Comparison of ENCODE assay signal across 18 mouse cellular contexts in the genomic region with DNA sequence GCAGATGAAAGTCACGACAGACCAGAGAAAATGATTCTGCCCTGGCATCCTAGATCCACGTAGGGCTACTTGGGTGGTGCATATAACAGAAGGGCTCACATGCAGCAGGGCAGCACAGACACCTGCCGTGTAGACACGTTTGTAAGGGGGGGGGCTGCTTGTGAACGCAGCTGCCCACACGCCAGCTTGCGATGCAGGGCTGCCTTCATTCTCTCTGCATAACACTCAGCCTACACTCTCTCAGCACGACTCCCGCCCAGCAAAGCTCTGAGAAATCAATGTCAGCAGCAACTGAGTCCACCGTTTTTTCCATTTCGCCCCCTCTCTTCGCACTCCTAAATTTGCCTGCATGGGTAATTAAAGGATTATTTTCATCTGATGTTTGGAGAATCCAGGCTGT. TPM values are rescaled to one million over a fixed set of nuclear protein-coding genes. Genes with fewer than 3 reads are reported as not detected.
DNase-seq lines count a peak whose midpoint lies in the region; ATAC-seq and TF ChIP-seq lines count a peak whose summit lies in the region.
"Had no signal": no experiment of that assay in that cellular context is flagged by ENCODE, and none has a peak within 500 bp of the region (broad histone marks: within the 10 kb centered on the region; RNA-seq: fewer than 3 reads in every experiment).

No protein-coding gene starts in this region.

- no peaks in the 10 kb centered on the region for H3K27me3 ChIP-seq in forebrain, embryonic 16.5 days (replicated peaks; ENCODE audit: control insufficient read depth, insufficient read depth, low read length)
- 0 out of 2 replicates have a peak, but pooled peaks cover 3% of the 10 kb centered on the region for H3K27me3 ChIP-seq in forebrain, embryonic 12.5 days
- no peaks in the 10 kb centered on the region for H3K27me3 ChIP-seq in kidney, embryonic 14.5 days (ENCODE audit: control insufficient read depth, insufficient read depth, low read length)
- H3K27me3 ChIP-seq: intestine, embryonic 15.5 days; neural tube, embryonic 12.5 days; stomach, embryonic 15.5 days had no signal

- WGBS in forebrain, embryonic 16.5 days, result 57% methylated on average over 12 of the region's 12 CpGs
- WGBS in forebrain, embryonic 12.5 days, result 71% methylated on average over 12 of the region's 12 CpGs
- WGBS in olfactory bulb, adult 2 months, result 31% methylated on average over 12 of the region's 12 CpGs
- WGBS in kidney, embryonic 14.5 days, result 78% methylated on average over 12 of the region's 12 CpGs

- TF ChIP-seq CTCF in olfactory bulb, adult 2 months (IDR thresholded peaks at IDR 0.05; ENCODE audit: insufficient read depth, low read depth, low read length), result no peak

- peak; percentile 45; the same call in 1 of the 2 replicates for ATAC-seq in forebrain, embryonic 16.5 days
- no peak for ATAC-seq in forebrain, embryonic 12.5 days (ENCODE audit: low FRiP score)
- peak; percentile 81 for ATAC-seq in frontal cortex, adult (ENCODE audit: low TSS enrichment)
- no peak for ATAC-seq in megakaryocyte-erythroid progenitor cell, adult 5-6 weeks (replicated peaks; ENCODE audit: low FRiP score, low TSS enrichment, poor library complexity, severe bottlenecking)
- ATAC-seq in kidney, embryonic 14.5 days (ENCODE audit: low FRiP score, low TSS enrichment), result no peak
- ATAC-seq: intestine, embryonic 15.5 days had no signal

- no peak overlapping the region for H3K4me3 ChIP-seq in forebrain, embryonic 16.5 days (replicated peaks; ENCODE audit: low read length)
- no peak overlapping the region for H3K4me3 ChIP-seq in forebrain, embryonic 12.5 days (replicated peaks)
- H3K4me3 ChIP-seq in olfactory bulb, adult 2 months (ENCODE audit: insufficient read depth, low read depth, low read length), result no peak overlapping the region
- H3K4me3 ChIP-seq in kidney, embryonic 14.5 days (ENCODE audit: low read length), result no peak overlapping the region
- H3K4me3 ChIP-seq: intestine, embryonic 15.5 days; limb, embryonic 10.5 days; liver, embryonic 15.5 days; megakaryocyte, embryonic 14.5 days; neural tube, embryonic 12.5 days; stomach, embryonic 15.5 days had no signal

- peak; percentile 43 to 61 for DNase-seq in layer of hippocampus, postnatal 14 days (ENCODE audit: low spot score in 2 of 2)
- no peak for DNase-seq in kidney, adult 11 months
- DNase-seq: B cell, adult 2 months; cerebellum, postnatal 36 days; thymus, postnatal 4 days had no signal

- TF ChIP-seq POLR2A in olfactory bulb, adult 2 months (IDR thresholded peaks at IDR 0.05; ENCODE audit: insufficient read depth, low read depth, low read length), result no peak

- H3K4me1 ChIP-seq in forebrain, embryonic 16.5 days (replicated peaks; ENCODE audit: control insufficient read depth, insufficient read depth, low read length), result peaks cover 7% of the 10 kb centered on the region
- H3K4me1 ChIP-seq in forebrain, embryonic 12.5 days, result 0 out of 2 replicates have a peak, but pooled peaks cover 3% of the 10 kb centered on the region
- H3K4me1 ChIP-seq in olfactory bulb, adult 2 months (ENCODE audit: control insufficient read depth, insufficient read depth, low read length), result peaks cover 53% of the 10 kb centered on the region
- H3K4me1 ChIP-seq in kidney, embryonic 14.5 days (ENCODE audit: control insufficient read depth, insufficient read depth, low read length), result no peaks in the 10 kb centered on the region
- H3K4me1 ChIP-seq: intestine, embryonic 15.5 days; limb, embryonic 10.5 days; liver, embryonic 15.5 days; neural tube, embryonic 12.5 days; stomach, embryonic 15.5 days had no signal

- no peak overlapping the region for H3K9ac ChIP-seq in forebrain, embryonic 16.5 days (replicated peaks; ENCODE audit: low read depth, low read length)
- no peak overlapping the region for H3K9ac ChIP-seq in forebrain, embryonic 12.5 days
- H3K9ac ChIP-seq in kidney, embryonic 14.5 days (ENCODE audit: low read depth, low read length), result no peak overlapping the region
- H3K9ac ChIP-seq: intestine, embryonic 15.5 days; liver, embryonic 15.5 days; neural tube, embryonic 12.5 days; stomach, embryonic 15.5 days had no signal

- no peaks in the 10 kb centered on the region for H3K9me3 ChIP-seq in forebrain, embryonic 16.5 days (ENCODE audit: control insufficient read depth, low read length)
- no peaks in the 10 kb centered on the region for H3K9me3 ChIP-seq in forebrain, embryonic 12.5 days
- no peaks in the 10 kb centered on the region for H3K9me3 ChIP-seq in kidney, embryonic 14.5 days (ENCODE audit: control insufficient read depth, low read length)
- H3K9me3 ChIP-seq: G1E; intestine, embryonic 15.5 days; limb, embryonic 10.5 days; liver, embryonic 15.5 days; neural tube, embryonic 12.5 days; stomach, embryonic 15.5 days had no signal

- H3K4me2 ChIP-seq in forebrain, embryonic 16.5 days (ENCODE audit: low read length), result no peak overlapping the region
- H3K4me2 ChIP-seq in forebrain, embryonic 12.5 days, result no peak overlapping the region
- no peak overlapping the region for H3K4me2 ChIP-seq in kidney, embryonic 14.5 days (replicated peaks; ENCODE audit: low read depth, low read length)
- H3K4me2 ChIP-seq: intestine, embryonic 15.5 days; liver, embryonic 15.5 days; neural tube, embryonic 12.5 days; stomach, embryonic 15.5 days had no signal

- no peak overlapping the region for H3K27ac ChIP-seq in forebrain, embryonic 16.5 days (ENCODE audit: low read length)
- no peak overlapping the region for H3K27ac ChIP-seq in forebrain, embryonic 12.5 days
- H3K27ac ChIP-seq in olfactory bulb, adult 2 months (ENCODE audit: insufficient read depth, low read depth, low read length), result peak overlapping the region; percentile 29; the same call in 1 of the 2 replicates
- no peak overlapping the region for H3K27ac ChIP-seq in kidney, embryonic 14.5 days (ENCODE audit: low read depth, low read length)
- H3K27ac ChIP-seq: intestine, embryonic 15.5 days; limb, embryonic 10.5 days; liver, embryonic 15.5 days; neural tube, embryonic 12.5 days; stomach, embryonic 15.5 days had no signal

- no peaks in the 10 kb centered on the region for H3K36me3 ChIP-seq in forebrain, embryonic 16.5 days (ENCODE audit: control insufficient read depth, insufficient read depth)
- H3K36me3 ChIP-seq in forebrain, embryonic 12.5 days (replicated peaks), result no peaks in the 10 kb centered on the region
- no peaks in the 10 kb centered on the region for H3K36me3 ChIP-seq in kidney, embryonic 14.5 days (ENCODE audit: control insufficient read depth, insufficient read depth, low read length)
- H3K36me3 ChIP-seq: G1E; intestine, embryonic 15.5 days; limb, embryonic 10.5 days; liver, embryonic 15.5 days; neural tube, embryonic 12.5 days; stomach, embryonic 15.5 days had no signal

RNA-seq across cellular contexts. Expression of a gene that starts 23.5 kb away (rescaled TPM):
- polyA plus RNA-seq in forebrain, embryonic 16.5 days (2015; fragmentation: Nextera tagmentation; extraction: Ambion mirVana), result 226 and 227 TPM in 2 replicates
- 79.8 and 81.5 TPM in 2 replicates for polyA plus RNA-seq in forebrain, embryonic 12.5 days (2016; fragmentation: Nextera tagmentation; extraction: Ambion mirVana)
- total RNA-seq in layer of hippocampus, postnatal 14 days (2021), result 1,000 to 10,000 TPM; 1,124 to 1,184 TPM
- polyA plus RNA-seq in olfactory bulb, adult 2 months (2012; ENCODE audit: insufficient read depth, insufficient read length, low replicate concordance, missing spikeins), result 171 TPM in 1 of 2 replicates, not detected in the other
- 1.7 and 4.4 TPM in 2 replicates for total RNA-seq in megakaryocyte-erythroid progenitor cell, adult 5-6 weeks (2014; fragmentation: Nextera tagmentation)
- 3.3 and 3.6 TPM in 2 replicates for total RNA-seq in megakaryocyte-erythroid progenitor cell, adult 5-6 weeks (2017)
- 15.5 and 16.2 TPM in 2 replicates for polyA plus RNA-seq in kidney, embryonic 14.5 days (2014; fragmentation: Nextera tagmentation; extraction: Ambion mirVana)

Comparison
In these comparisons a context has a peak if more than half of its experiments do, and no peak if none do; other contexts are left out.
1. ATAC-seq: peak in forebrain, embryonic 16.5 days (single experiment) and frontal cortex, adult (single experiment); none in forebrain, embryonic 12.5 days (single experiment), megakaryocyte-erythroid progenitor cell, adult 5-6 weeks (single experiment) and kidney, embryonic 14.5 days (single experiment).